Mouse (Mus musculus) liver, postnatal 0 days (tissue): Measurements from ENCODE around the gene Stac.

Source experiments
- CTCF ChIP-seq: sonication (generic); IDR thresholded peaks from 2 replicates; pipeline ENCODE4 v1.5.1; 2016; ENCODE audit warnings: antibody characterized with exemption, low read depth
- EP300 ChIP-seq: IDR thresholded peaks from 2 replicates; pipeline ENCODE4 v1.6.1; 2016; ENCODE audit warnings: antibody characterized with exemption, low read depth, mild to moderate bottlenecking

DNA sequence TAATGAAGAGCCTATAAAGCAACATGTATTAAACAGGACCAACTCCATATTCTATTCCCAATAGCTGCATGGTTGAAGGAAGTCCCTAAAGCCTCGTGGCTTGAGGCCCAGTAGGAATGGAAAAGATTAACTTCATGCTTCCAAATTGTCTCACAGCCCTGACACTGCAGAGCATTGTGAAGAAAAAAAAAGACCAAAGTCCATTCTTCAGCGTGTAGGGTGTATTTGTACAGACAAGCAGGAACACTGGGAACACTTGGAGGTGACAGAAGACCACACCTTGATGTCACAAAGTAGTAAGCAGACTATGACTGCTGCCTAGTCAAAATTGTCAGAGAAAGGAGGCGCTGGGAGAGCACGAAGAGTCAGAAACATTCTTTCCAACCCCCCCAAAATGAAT, 45.9 kb downstream of the Stac start:
- TF ChIP-seq CTCF (no peak), EP300 (no peak)
